Mouse (Mus musculus) cerebellum, adult 2 months (tissue): ENCODE results near the gene Comp. TPM values are rescaled to one million over a fixed set of nuclear protein-coding genes. Genes with fewer than 3 reads are reported as not detected.

ENCODE experiments used
- DNase-seq, 2 experiments: peaks; one replicate each; pipeline ENCODE4 v3.0.0; 2021
- H3K27ac ChIP-seq: fragments of 200-500 bp; 2 replicates; pipeline ENCODE4 v1.5.1; 2012; ENCODE audit warnings: low read length, control low read depth, inconsistent platforms; ENCODE audit not compliant: insufficient read depth
- H3K27me3 ChIP-seq: fragments of 200-500 bp; 2 replicates; pipeline ENCODE4 v1.6.1; 2012; ENCODE audit warnings: inconsistent platforms, mild to moderate bottlenecking, low read length, moderate library complexity; ENCODE audit not compliant: control insufficient read depth, insufficient read depth
- H3K4me1 ChIP-seq: fragments of 200-500 bp; 2 replicates; pipeline ENCODE4 v1.6.1; 2011; ENCODE audit warnings: low read length; ENCODE audit not compliant: control insufficient read depth, insufficient read depth
- H3K4me3 ChIP-seq: fragments of 200-500 bp; replicated peaks from 2 replicates; pipeline ENCODE3; 2011; ENCODE audit warnings: mild to moderate bottlenecking, low read depth, low read length, control low read depth; ENCODE audit not compliant: insufficient read depth
- CTCF ChIP-seq: fragments of 200-500 bp; IDR thresholded peaks from 2 replicates; pipeline ENCODE4 v1.5.1; 2011; ENCODE audit warnings: low read depth, mild to moderate bottlenecking, control low read depth, low read length, moderate library complexity, borderline replicate concordance; ENCODE audit not compliant: insufficient read depth
- POLR2A ChIP-seq: fragments of 200-500 bp; IDR thresholded peaks from 2 replicates; pipeline ENCODE4 v1.6.1; 2011; ENCODE audit warnings: low read length, control low read depth, borderline replicate concordance; ENCODE audit not compliant: insufficient read depth
- WGBS: fragments of 180-500 bp; shearing (Covaris S2); methylation state at CpG from one replicate; pipeline ENCODE4 v1.1.7; 2018; 5-methylcytosine and 5-hydroxymethylcytosine counted together
- polyA plus RNA-seq: library from polyadenylated mRNA; depleted of rRNA; stranded (reverse); fragments of >200 nt; gene quantifications from 2 replicates; pipeline ENCODE4 v1.2.3, GENCODE M21; 2012

Gene Comp
- polyA plus RNA-seq, 1 experiment, result 2.2 TPM

- peak overlapping the region; percentile 74 for H3K27ac ChIP-seq
- peaks cover 26% of the 10 kb centered on the region for H3K4me1 ChIP-seq
- TF ChIP-seq CTCF, result no peak
- no peak for TF ChIP-seq POLR2A
- no peaks in the 10 kb centered on the region for H3K27me3 ChIP-seq
- DNase-seq, result peak; percentile 60 to 73
- H3K4me3 ChIP-seq, result no peak overlapping the region
- 34% methylated on average over 2 of the region's 2 CpGs for WGBS
Observed at GRCm38 (mm10) chr8:70389678-70390077, 16.3 kb downstream of the Comp start.

- WGBS, result 91% methylated on average over 5 of the region's 5 CpGs
- H3K4me1 ChIP-seq, result peaks cover 55% of the 10 kb centered on the region
- DNase-seq, result no peak
Observed at GRCm38 (mm10) chr8:70393087-70393486, 19.7 kb downstream of the Comp start.

GRCm38 (mm10) chr8:70394269-70394998 lies 21.1 kb downstream of the Comp start:
- 28% methylated on average over 8 of the region's 8 CpGs for WGBS
- no peaks in the 10 kb centered on the region for H3K27me3 ChIP-seq
- peak overlapping the region; percentile 59 for H3K27ac ChIP-seq
- H3K4me1 ChIP-seq, result peaks cover 62% of the 10 kb centered on the region
- TF ChIP-seq POLR2A, result no peak
- TF ChIP-seq CTCF, result no peak
- no peak overlapping the region for H3K4me3 ChIP-seq
- peak in 1 of 2 experiments; percentile 59 for DNase-seq

More at GRCm38 (mm10) chr8:70393087-70393486, 19.7 kb downstream of the Comp start:
- Histone ChIP-seq H3K4me3 (no peak overlapping the region), H3K27ac (no peak overlapping the region), H3K27me3 (no peaks in the 10 kb centered on the region)
- TF ChIP-seq CTCF (no peak), POLR2A (no peak)

GRCm38 (mm10) chr8:70395649-70396048 lies 22.3 kb downstream of the Comp start:
- peak; percentile 92 to 97 for DNase-seq
- H3K4me1 ChIP-seq, result peaks cover 65% of the 10 kb centered on the region
- peak overlapping the region; percentile 94 for H3K27ac ChIP-seq
- no peak for TF ChIP-seq POLR2A
- no peaks in the 10 kb centered on the region for H3K27me3 ChIP-seq
- H3K4me3 ChIP-seq, result no peak overlapping the region
- WGBS, result 7% methylated on average over 5 of the region's 5 CpGs

- H3K4me3 ChIP-seq, result no peak overlapping the region
- no peak for DNase-seq
- WGBS, result 22% methylated on average over 5 of the region's 5 CpGs
- H3K4me1 ChIP-seq, result peaks cover 66% of the 10 kb centered on the region
- H3K27me3 ChIP-seq, result no peaks in the 10 kb centered on the region
- TF ChIP-seq CTCF, result no peak
- TF ChIP-seq POLR2A, result no peak
- peak overlapping the region; percentile 94 for H3K27ac ChIP-seq
Observed at GRCm38 (mm10) chr8:70396184-70396583, 22.8 kb downstream of the Comp start.

- no peak overlapping the region for H3K4me3 ChIP-seq
- TF ChIP-seq CTCF (no peak), POLR2A (no peak; the same call in 1 of the 2 replicates)
- DNase-seq, result peak; percentile 92 to 94
- WGBS, result 31% methylated on average over 16 of the region's 16 CpGs
- no peaks in the 10 kb centered on the region for H3K27me3 ChIP-seq
- peak overlapping the region; percentile 94 for H3K27ac ChIP-seq
- H3K4me1 ChIP-seq, result peaks cover 69% of the 10 kb centered on the region
Observed at GRCm38 (mm10) chr8:70397611-70398563, 24.5 kb downstream of the Comp start.

- no peak overlapping the region for H3K27ac ChIP-seq
- peaks cover 66% of the 10 kb centered on the region for H3K4me1 ChIP-seq
- DNase-seq, result no peak
- no peaks in the 10 kb centered on the region for H3K27me3 ChIP-seq
- H3K4me3 ChIP-seq, result no peak overlapping the region
- 93% methylated on average over 3 of the region's 3 CpGs for WGBS
- TF ChIP-seq CTCF (no peak; the same call in 1 of the 2 replicates), POLR2A (no peak)
Observed at GRCm38 (mm10) chr8:70404212-70404611, 30.9 kb downstream of the Comp start.

GRCm38 (mm10) chr8:70405189-70405588 lies 31.8 kb downstream of the Comp start:
- Histone ChIP-seq H3K27ac (peak overlapping the region; percentile 93), H3K4me3 (no peak overlapping the region), H3K4me1 (peaks cover 70% of the 10 kb centered on the region), H3K27me3 (no peaks in the 10 kb centered on the region)
- TF ChIP-seq POLR2A, result no peak
- TF ChIP-seq CTCF, result no peak
- DNase-seq, result no peak
- WGBS, result 51% methylated on average over 7 of the region's 7 CpGs
